Mouse (Mus musculus): ENCODE measurements around the gene Pitpnm3. TPM values are rescaled to one million over a fixed set of nuclear protein-coding genes. Genes with fewer than 3 reads are reported as not detected.
A peak's percentile ranks its signal among the peaks of the same experiment; 100 is the strongest.

Gene Pitpnm3
- total RNA-seq, 2 experiments from 2014 or later = 31.6 to 34.4 TPM

- no peak for DNase-seq (ENCODE audit: low spot score in 2 of 2)
These were observed 39.6 kb downstream of the Pitpnm3 start for GRCm38 (mm10) chr11:72095994-72096393.

- DNase-seq (ENCODE audit: low spot score in 2 of 2) = no peak
These were observed 41.1 kb downstream of the Pitpnm3 start for GRCm38 (mm10) chr11:72094442-72094841.

- DNase-seq (ENCODE audit: low spot score in 2 of 2) = no peak
These were observed 43.2 kb downstream of the Pitpnm3 start for GRCm38 (mm10) chr11:72092390-72092789.

- DNase-seq (ENCODE audit: low spot score in 2 of 2) = peak; percentile 36 to 37
These were observed 49.1 kb downstream of the Pitpnm3 start for GRCm38 (mm10) chr11:72086251-72087046.

- DNase-seq (ENCODE audit: low spot score in 2 of 2) = no peak
These were observed 51.2 kb downstream of the Pitpnm3 start for GRCm38 (mm10) chr11:72084337-72084736.

GRCm38 (mm10) chr11:72082601-72083000, 53.0 kb downstream of the Pitpnm3 start:
- DNase-seq (ENCODE audit: low spot score in 2 of 2) = no peak

- DNase-seq (ENCODE audit: low spot score in 2 of 2) = no peak
These were observed 55.1 kb downstream of the Pitpnm3 start for GRCm38 (mm10) chr11:72080461-72080860.

GRCm38 (mm10) chr11:72078647-72079046, 56.9 kb downstream of the Pitpnm3 start:
- peak in 1 of 2 experiments; percentile 74 for DNase-seq (ENCODE audit: low spot score in 2 of 2)

GRCm38 (mm10) chr11:72078056-72078455, 57.5 kb downstream of the Pitpnm3 start:
- DNase-seq (ENCODE audit: low spot score in 2 of 2) = no peak

GRCm38 (mm10) chr11:72074230-72074629, 61.3 kb downstream of the Pitpnm3 start:
- DNase-seq (ENCODE audit: low spot score in 2 of 2) = no peak

GRCm38 (mm10) chr11:72072331-72072905, 63.2 kb downstream of the Pitpnm3 start:
- DNase-seq (ENCODE audit: low spot score in 2 of 2) = no peak

- no peak for DNase-seq (ENCODE audit: low spot score in 2 of 2)
These were observed 64.8 kb downstream of the Pitpnm3 start for GRCm38 (mm10) chr11:72070733-72071132.

GRCm38 (mm10) chr11:72068026-72068425, 67.6 kb downstream of the Pitpnm3 start:
- peak; percentile 55 to 67 for DNase-seq (ENCODE audit: low spot score in 2 of 2)

GRCm38 (mm10) chr11:72067326-72067725, 68.3 kb downstream of the Pitpnm3 start:
- no peak for DNase-seq (ENCODE audit: low spot score in 2 of 2)

GRCm38 (mm10) chr11:72066330-72066729, 69.2 kb downstream of the Pitpnm3 start:
- DNase-seq (ENCODE audit: low spot score in 2 of 2) = no peak

GRCm38 (mm10) chr11:72065103-72065502, 70.5 kb downstream of the Pitpnm3 start:
- no peak for DNase-seq (ENCODE audit: low spot score in 2 of 2)

- no peak for DNase-seq (ENCODE audit: low spot score in 2 of 2)
These were observed 71.2 kb downstream of the Pitpnm3 start for GRCm38 (mm10) chr11:72064414-72064813.

GRCm38 (mm10) chr11:72061093-72061620, 74.4 kb downstream of the Pitpnm3 start:
- DNase-seq (ENCODE audit: low spot score in 2 of 2) = no peak

- no peak for DNase-seq (ENCODE audit: low spot score in 2 of 2)
These were observed 75.2 kb downstream of the Pitpnm3 start for GRCm38 (mm10) chr11:72060416-72060815.

GRCm38 (mm10) chr11:72057166-72057565, 78.4 kb downstream of the Pitpnm3 start:
- DNase-seq (ENCODE audit: low spot score in 2 of 2) = no peak

- no peak for DNase-seq (ENCODE audit: low spot score in 2 of 2)
These were observed 80.4 kb downstream of the Pitpnm3 start for GRCm38 (mm10) chr11:72055176-72055575.

GRCm38 (mm10) chr11:72052636-72053035, 82.9 kb downstream of the Pitpnm3 start:
- DNase-seq (ENCODE audit: low spot score in 2 of 2) = peak; percentile 66 to 90
